Mouse (Mus musculus) layer of hippocampus, adult 8-10 months (tissue): ENCODE data around the gene Olfr816. TPM values are rescaled to one million over a fixed set of nuclear protein-coding genes. Genes with fewer than 3 reads are reported as not detected.
"Not testable (repeated sequence)": the region's sequence is repeated elsewhere in the genome, so short reads cannot be mapped to it uniquely, and the experiment has no call there.

ENCODE experiments used
- DNase-seq, 2 experiments: peaks; one replicate each; pipeline ENCODE4 v3.0.0; 2022; ENCODE audit warnings: low spot score in 2 of 2
- total RNA-seq, 4 experiments: library from RNA; stranded (reverse); gene quantifications; 2 replicates each; pipeline ENCODE4 v1.2.4; 2022

The Olfr816 gene
- not detected for total RNA-seq

GRCm38 (mm10) chr10:129915497-129915896, at the start of gene Olfr816:
Olfr816 (minus strand) TSS chr10:129915597.
- DNase-seq = no peak

- DNase-seq = no peak
Observed at GRCm38 (mm10) chr10:129949000-129949399, 33.6 kb upstream of the Olfr816 start, which contains the start of gene Olfr818. Olfr818 (minus strand) TSS chr10:129949100.

GRCm38 (mm10) chr10:129905767-129906166, 9.6 kb downstream of the Olfr816 start, which contains the start of gene Olfr815:
Olfr815 (minus strand) TSS chr10:129905867.
- DNase-seq = not testable (repeated sequence)

- DNase-seq = no peak
Observed at GRCm38 (mm10) chr10:129885934-129886333, 29.5 kb downstream of the Olfr816 start.

- DNase-seq = not testable (repeated sequence)
Observed at GRCm38 (mm10) chr10:129885496-129885895, 29.9 kb downstream of the Olfr816 start.

GRCm38 (mm10) chr10:129879751-129880150, 35.6 kb downstream of the Olfr816 start, which contains the start of gene Olfr814:
Olfr814 (minus strand) TSS chr10:129879851.
- not testable (repeated sequence) for DNase-seq

Other genes with a start within 250 kb of the Olfr816 start
- not detected for gene Olfr801, start 241.7 kb downstream of the Olfr816 start, total RNA-seq
- not detected for gene Olfr802, start 227.4 kb downstream of the Olfr816 start, total RNA-seq
- gene Olfr803, start 221.3 kb downstream of the Olfr816 start, total RNA-seq = not detected
- not detected for gene Olfr804, start 212.4 kb downstream of the Olfr816 start, total RNA-seq
- gene Olfr805, start 186.2 kb downstream of the Olfr816 start, total RNA-seq = not detected
- not detected for gene Olfr806, start 173.7 kb downstream of the Olfr816 start, total RNA-seq
- not detected for gene Olfr807, start 157.8 kb downstream of the Olfr816 start, total RNA-seq
- gene Olfr808, start 150.1 kb downstream of the Olfr816 start, total RNA-seq = not detected
- gene Olfr809, start 141.0 kb downstream of the Olfr816 start, total RNA-seq = not detected
- gene Olfr810, start 120.7 kb downstream of the Olfr816 start, total RNA-seq = not detected
- not detected for gene Olfr811, start 111.2 kb downstream of the Olfr816 start, total RNA-seq
- not detected for gene Olfr812, start 69.5 kb downstream of the Olfr816 start, total RNA-seq
- gene Olfr813, start 60.2 kb downstream of the Olfr816 start, total RNA-seq = not detected
- not detected for gene Olfr814, start 35.7 kb downstream of the Olfr816 start, total RNA-seq
- not detected for gene Olfr815, start 9.7 kb downstream of the Olfr816 start, total RNA-seq
- not detected for gene Olfr818, start 33.5 kb upstream of the Olfr816 start, total RNA-seq
- gene Olfr819, start 51.7 kb upstream of the Olfr816 start, total RNA-seq = not detected
- gene Olfr247, start 60.5 kb upstream of the Olfr816 start, total RNA-seq = not detected
- gene Gm10310, start 69.5 kb upstream of the Olfr816 start, total RNA-seq = not detected
- not detected for gene Olfr820, start 97.0 kb upstream of the Olfr816 start, total RNA-seq
- under 1 TPM in 1 of 4 experiments, not detected in 3; 0.43 TPM for gene Olfr821, start 114.8 kb upstream of the Olfr816 start, total RNA-seq
- not detected for gene Olfr822, start 155.6 kb upstream of the Olfr816 start, total RNA-seq
- gene Olfr823, start 199.8 kb upstream of the Olfr816 start, total RNA-seq = not detected
- gene Olfr824, start 214.4 kb upstream of the Olfr816 start, total RNA-seq = not detected